Mouse (Mus musculus): ENCODE data around the gene Cavin3. TPM values are rescaled to one million over a fixed set of nuclear protein-coding genes. Genes with fewer than 3 reads are reported as not detected.

The Cavin3 gene
- not detected in 4 replicates for total RNA-seq (2023)

DNA sequence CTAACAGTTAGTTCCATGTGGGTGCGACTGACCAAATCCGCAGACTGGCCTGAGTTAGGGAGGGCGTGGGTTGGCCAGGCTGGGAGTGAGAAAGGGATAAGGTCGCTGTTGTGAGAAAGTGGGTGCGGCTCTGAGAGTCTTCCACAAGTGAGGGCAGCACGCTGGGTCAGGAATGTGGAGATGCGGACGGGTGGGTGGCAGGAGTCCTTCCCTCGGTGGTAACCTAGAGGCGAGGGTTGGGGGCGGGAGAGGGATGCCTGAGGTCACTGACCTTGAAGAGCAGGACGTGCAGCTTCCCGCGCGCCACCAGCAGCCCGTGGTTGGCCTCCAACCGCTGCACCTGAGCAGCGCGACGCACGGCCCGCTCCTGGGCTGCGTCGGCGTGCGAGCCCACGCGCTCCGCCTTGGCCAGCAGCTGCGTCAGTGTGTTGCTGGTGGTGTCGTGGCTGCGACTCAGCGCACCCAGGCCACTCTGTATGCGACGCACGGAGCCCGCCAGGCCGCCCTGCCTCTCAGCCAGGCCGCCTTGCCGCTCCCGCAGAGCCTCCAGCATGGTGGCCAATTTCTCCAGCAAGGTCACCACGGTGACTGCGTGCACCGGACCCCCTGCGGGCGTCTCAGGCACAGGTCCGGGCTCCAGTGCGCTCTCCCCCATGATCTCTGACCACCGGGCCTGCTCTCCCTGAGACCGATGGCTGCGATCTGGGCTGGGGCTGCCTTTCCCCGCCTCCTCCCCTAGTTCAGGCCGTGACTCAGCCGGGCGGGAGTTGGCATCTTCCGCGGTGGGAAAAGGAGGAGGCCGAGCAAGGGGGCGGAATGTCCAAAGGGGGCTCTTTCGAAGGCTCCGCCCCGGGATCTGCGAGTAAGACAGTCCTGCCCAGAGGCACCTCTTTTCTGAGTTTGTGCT, at the start of gene Cavin3:
TSS of gene Cavin3 (minus strand) at position 796 of the 907 bp plus-strand sequence.

Other genes with a start within 250 kb of the Cavin3 start
- not detected in 4 replicates for gene Olfr688, start 194.2 kb downstream of the Cavin3 start, total RNA-seq (2023)
- not detected in 4 replicates for gene Olfr689, start 171.1 kb downstream of the Cavin3 start, total RNA-seq (2023)
- gene Olfr690, start 148.2 kb downstream of the Cavin3 start, total RNA-seq (2023) = not detected in 4 replicates
- gene Olfr691, start 140.0 kb downstream of the Cavin3 start, total RNA-seq (2023) = not detected in 4 replicates
- gene Olfr692, start 114.1 kb downstream of the Cavin3 start, total RNA-seq (2023) = not detected in 4 replicates
- not detected in 4 replicates for gene Gm5901, start 107.3 kb downstream of the Cavin3 start, total RNA-seq (2023)
- 41.6 to 49.6 TPM (median 42.6 TPM) in 4 replicates for gene Fam160a2, start 82.2 kb downstream of the Cavin3 start, total RNA-seq (2023)
- not detected in 4 replicates for gene Cnga4, start 77.7 kb downstream of the Cavin3 start, total RNA-seq (2023)
- not detected in 4 replicates for gene Cckbr, start 56.6 kb downstream of the Cavin3 start, total RNA-seq (2023)
- gene Smpd1, start 72.1 kb upstream of the Cavin3 start, total RNA-seq (2023) = 20.3 to 24.9 TPM (median 21.6 TPM) in 4 replicates
- 3.0 to 6.0 TPM (median 4.4 TPM) in 4 replicates for gene Apbb1, start 99.4 kb upstream of the Cavin3 start, total RNA-seq (2023)
- 0.39 TPM in 2 of 4 replicates, not detected in the others for gene Hpx, start 117.8 kb upstream of the Cavin3 start, total RNA-seq (2023)
- gene Trim3, start 151.3 kb upstream of the Cavin3 start, total RNA-seq (2023) = 28.5 to 33.7 TPM (median 31.1 TPM) in 4 replicates
- gene Timm10b, start 157.8 kb upstream of the Cavin3 start, total RNA-seq (2023) = 44.7 to 62.5 TPM (median 54.4 TPM) in 4 replicates
- gene Arfip2, start 158.1 kb upstream of the Cavin3 start, total RNA-seq (2023) = 35.4 to 45.7 TPM (median 40.0 TPM) in 4 replicates
- gene Gm45799, start 158.3 kb upstream of the Cavin3 start, total RNA-seq (2023) = 12.0 to 22.1 TPM (median 16.1 TPM) in 4 replicates
- gene Dnhd1, start 168.5 kb upstream of the Cavin3 start, total RNA-seq (2023) = 8.4 to 11.3 TPM (median 8.9 TPM) in 4 replicates